Mouse (Mus musculus) hematopoietic stem cell, adult 5-6 weeks (primary cell): ENCODE measurements at regions not wholly inside any gene's neighbourhood (a gene's known extent, or its start where the extent isn't known, plus 50 kb on each side); places are given as distances from the start of the nearest gene placed in this dataset.

ENCODE experiments used
- ATAC-seq, 2 experiments: fragments of 125-278 bp in 1 of 2; replicated peaks in 1 of 2; 2 replicates each; pipeline ENCODE4 v1.8.0; 2016 to 2017; ENCODE audit warnings: inconsistent platforms in 2 of 2, mild to moderate bottlenecking in 2 of 2, moderate number of reproducible peaks in 2 of 2, low read depth in 1 of 2, moderate TSS enrichment in 1 of 2; ENCODE audit not compliant: low FRiP score in 2 of 2, poor library complexity in 2 of 2, severe bottlenecking in 2 of 2, insufficient read depth in 1 of 2, low TSS enrichment in 1 of 2

DNA sequence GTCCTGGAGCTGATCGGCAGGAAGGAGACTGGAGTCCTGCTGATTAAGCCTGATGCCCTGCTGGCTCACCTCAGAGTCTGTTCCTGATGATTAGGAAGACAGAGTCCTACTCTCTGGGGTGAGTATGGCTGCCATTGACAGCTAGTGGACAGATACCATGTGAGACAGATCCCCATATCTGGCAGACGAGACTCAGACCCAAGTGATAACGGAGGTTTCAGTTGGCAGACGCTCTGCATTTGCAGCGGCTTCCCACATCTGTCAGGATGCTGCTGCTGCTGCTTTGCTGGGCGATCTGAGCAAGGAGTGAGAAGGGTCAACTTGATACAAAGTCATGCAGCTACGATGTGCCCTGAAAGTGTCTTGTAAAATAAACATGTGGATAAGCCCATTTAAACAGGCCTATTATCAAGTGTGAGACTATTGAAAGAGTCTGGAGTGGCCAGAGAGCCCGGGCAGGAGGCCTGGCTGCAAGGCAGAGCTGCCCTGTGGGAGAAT lies 98.1 kb upstream of the Cops8 start:
- no peak for ATAC-seq

GRCm38 (mm10) chr1:90505599-90505998 lies 97.2 kb upstream of the Cops8 start:
- no peak for ATAC-seq

GRCm38 (mm10) chr1:90506582-90506981 lies 96.2 kb upstream of the Cops8 start:
- ATAC-seq, result no peak

DNA sequence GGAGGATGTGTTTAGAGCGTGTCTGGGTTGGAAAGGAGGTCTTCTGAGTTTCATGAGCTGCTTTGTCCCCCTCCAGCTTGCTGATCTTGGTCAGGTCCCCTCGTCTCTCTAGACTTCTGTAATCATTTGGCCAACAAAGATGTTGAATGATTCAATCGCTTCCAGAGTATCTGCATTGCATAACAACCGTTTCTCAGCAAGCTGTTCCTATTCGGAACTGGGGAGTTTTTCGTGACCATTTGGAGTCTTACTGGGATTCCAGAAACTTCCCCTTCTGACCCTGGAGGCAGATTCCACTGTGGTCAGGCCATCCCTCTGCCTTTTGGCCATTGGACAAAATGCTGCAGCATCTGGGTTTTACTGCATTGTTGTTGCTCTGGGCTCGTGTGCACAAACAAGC lies 93.4 kb upstream of the Cops8 start:
- ATAC-seq, result no peak

GRCm38 (mm10) chr1:90513442-90514070 lies 89.2 kb upstream of the Cops8 start:
- no peak for ATAC-seq

DNA sequence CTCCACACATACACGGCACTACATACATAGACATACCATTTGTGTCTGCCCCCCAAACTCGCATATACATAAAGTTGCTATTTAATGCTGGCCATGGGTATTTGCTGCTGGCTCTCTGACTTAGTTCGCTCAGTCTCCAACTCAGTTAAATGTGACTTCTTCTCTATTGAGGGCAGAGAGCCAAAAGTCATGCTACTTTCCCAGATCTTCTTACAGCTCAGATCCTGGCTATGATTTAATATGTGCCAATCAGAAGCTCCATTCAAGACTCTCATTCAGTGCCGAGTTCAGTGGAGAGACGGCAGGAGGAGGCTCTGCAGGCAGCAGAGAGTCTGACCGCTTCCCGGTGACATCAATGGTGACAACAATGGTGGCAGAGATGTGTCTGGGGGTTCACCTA lies 88.6 kb upstream of the Cops8 start:
- ATAC-seq, result no peak

GRCm38 (mm10) chr1:90518584-90519265 lies 84.1 kb upstream of the Cops8 start:
- no peak for ATAC-seq

- no peak for ATAC-seq
Measured at GRCm38 (mm10) chr1:90519284-90520275, 83.2 kb upstream of the Cops8 start.

DNA sequence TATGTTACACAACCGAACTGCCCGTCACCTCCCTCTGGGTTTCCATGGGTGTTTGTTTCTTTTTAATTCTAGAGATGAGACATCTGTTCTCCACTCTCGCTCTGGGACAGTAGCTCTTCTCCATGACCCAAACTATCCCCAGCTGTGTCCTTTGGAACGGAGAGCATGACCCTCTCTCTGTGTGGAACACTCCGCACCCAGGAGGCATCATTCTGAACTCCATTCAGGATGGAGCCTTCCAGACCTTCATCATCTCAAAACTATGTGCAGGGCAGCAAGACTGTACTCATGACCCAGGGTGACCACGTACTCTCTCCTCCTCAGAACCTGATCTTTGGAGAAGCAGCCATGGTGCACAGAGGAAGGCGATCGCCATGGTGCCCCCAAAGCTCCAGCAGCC lies 80.5 kb upstream of the Cops8 start:
- ATAC-seq, result no peak

- ATAC-seq, result no peak
Measured at GRCm38 (mm10) chr1:90524641-90525220, 78.0 kb upstream of the Cops8 start.

DNA sequence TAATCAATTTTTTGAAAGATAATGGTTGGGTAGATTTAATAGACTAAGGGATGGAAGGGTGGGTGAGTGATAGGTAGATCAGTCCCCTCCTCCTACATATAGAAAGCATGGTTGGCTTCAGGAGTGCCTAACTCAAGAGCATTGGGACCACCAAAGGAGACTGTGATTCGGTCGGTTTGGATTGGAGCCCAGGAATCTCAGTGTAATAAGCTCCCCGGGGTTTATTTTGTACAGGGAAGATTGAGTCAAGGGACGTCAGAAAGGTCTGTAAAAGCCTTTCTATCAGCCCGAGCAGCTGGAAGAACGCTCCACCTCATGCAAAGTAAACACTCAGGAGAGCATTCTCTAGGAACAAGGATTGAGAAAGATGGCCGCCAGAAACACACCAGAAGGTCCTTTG lies 76.5 kb upstream of the Cops8 start:
- ATAC-seq, result no peak

- no peak for ATAC-seq
Measured at GRCm38 (mm10) chr1:90527947-90528717, 74.6 kb upstream of the Cops8 start.

DNA sequence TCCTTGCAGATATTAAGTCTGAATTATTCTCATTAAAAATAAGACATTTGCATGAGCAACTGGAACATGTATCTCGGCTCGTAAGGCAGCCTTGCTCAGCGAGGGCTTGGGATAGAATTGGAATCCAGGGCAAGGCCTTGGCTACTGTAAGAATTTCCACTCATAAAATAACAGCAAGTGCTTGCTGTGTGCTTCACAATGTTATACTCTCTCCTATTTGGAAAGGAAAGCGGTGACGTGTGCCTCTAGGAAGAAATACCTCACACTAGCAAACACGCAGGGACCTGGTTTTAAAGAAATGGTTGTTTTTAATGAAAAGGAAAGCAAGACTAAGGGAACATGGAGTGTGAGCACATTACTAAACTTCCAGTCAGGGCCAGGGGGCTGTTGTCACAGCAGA lies 69.3 kb upstream of the Cops8 start:
- ATAC-seq, result no peak

- ATAC-seq, result no peak
Measured at GRCm38 (mm10) chr1:90536105-90536504, 66.7 kb upstream of the Cops8 start.

DNA sequence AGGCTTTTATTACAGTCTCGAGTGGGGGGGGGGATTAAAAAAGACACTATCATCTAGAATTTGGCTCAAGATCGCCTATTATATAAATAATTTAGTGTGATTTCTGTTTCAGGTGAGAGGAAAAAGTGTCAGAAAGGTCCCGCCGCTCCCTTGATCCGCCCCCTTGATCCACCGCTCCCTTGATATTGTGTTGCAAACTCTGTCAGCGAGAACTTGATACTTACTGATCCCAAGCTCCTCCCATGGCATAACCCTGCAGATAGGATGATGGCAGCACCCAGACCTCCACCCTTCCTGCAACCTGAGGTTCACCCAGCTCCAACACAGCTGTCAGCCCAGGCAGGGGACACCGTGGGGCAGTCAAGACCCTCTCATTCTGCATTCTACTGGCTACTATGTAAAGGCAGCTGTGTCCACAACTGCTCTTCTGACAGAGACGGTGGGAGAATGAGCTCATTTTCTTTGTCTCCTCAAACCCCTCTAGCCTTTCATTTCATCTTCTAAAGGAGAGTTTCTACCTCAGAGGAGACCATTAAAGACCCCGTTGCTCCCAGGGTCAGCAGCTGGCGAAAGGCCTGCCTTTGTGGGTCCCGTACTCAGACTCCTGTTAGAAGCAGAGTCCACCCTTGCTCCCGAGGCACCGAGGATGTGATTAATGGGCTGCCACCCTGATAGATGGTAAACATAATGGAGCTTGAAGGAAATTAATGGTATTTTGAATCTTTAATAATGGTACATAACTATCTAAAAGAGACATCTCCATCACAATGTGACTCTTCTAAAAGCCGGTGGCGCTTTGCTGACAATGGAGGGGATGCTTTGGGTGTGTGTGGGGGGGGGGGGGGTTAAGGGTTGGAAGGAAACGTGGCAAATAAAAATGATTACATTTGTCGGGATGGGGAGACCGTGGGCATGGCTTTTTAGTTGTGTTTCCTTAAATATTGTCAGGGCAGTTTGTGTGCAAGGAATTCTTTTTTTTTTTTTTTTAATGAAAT lies 58.7 kb upstream of the Cops8 start:
- ATAC-seq, result no peak
